Comparison of ENCODE assay signal across 9 mouse cellular contexts in genomic region chr7:70065471-70066130, GRCm38 (mm10).
DNase-seq lines count a peak whose midpoint lies in the region.
"Had no signal": no experiment of that assay in that cellular context is flagged by ENCODE, and none has a peak within 500 bp of the region (broad histone marks: within the 10 kb centered on the region; RNA-seq: fewer than 3 reads in every experiment).

No protein-coding gene starts in this region.

- intact Hi-C loops in left cerebral cortex, postnatal 10 days (cut with DNase I) = no loop called here

- DNase-seq in heart, adult 11 months = peak; percentile 85
- DNase-seq in heart, adult 8-10 months (ENCODE audit: low spot score) = no peak
- DNase-seq in retina, postnatal 1 day = peak; percentile 17
- no peak for DNase-seq in retina, embryonic 14.5 days (ENCODE audit: low spot score)
- DNase-seq in kidney, adult 9 months = peak; percentile 25
- DNase-seq in ovary, postnatal 36 days (ENCODE audit: low spot score) = peak; percentile 36
- no peak for DNase-seq in left cerebral cortex, postnatal 10 days (ENCODE audit: extremely low spot score in 1 of 2, low spot score in 2 of 2)
- no peak for DNase-seq in frontal cortex, adult 2 months (ENCODE audit: extremely low spot score in 1 of 2, low spot score in 1 of 2)
- DNase-seq: lung, adult 2 months had no signal

Comparison
In these comparisons a context has a peak if more than half of its experiments do, and no peak if none do; other contexts are left out.
1. DNase-seq: peak in heart, adult 11 months (single experiment), retina, postnatal 1 day (single experiment), kidney, adult 9 months (single experiment) and ovary, postnatal 36 days (single experiment); none in heart, adult 8-10 months (single experiment), retina, embryonic 14.5 days (single experiment), left cerebral cortex, postnatal 10 days (0 of 2) and frontal cortex, adult 2 months (0 of 2).